Mouse (Mus musculus) stomach, postnatal 0 days (tissue): ENCODE measurements around the gene Inca1. TPM values are rescaled to one million over a fixed set of nuclear protein-coding genes. Genes with fewer than 3 reads are reported as not detected.
A peak's percentile ranks its signal among the peaks of the same experiment; 100 is the strongest.

Experiments used
- ATAC-seq: fragments of 200-750 bp; cut with Nextera tagmentation; 2 replicates; pipeline ENCODE4 v1.8.0; 2017; ENCODE audit not compliant: low FRiP score, low TSS enrichment
- DNase-seq: peaks from one replicate; pipeline ENCODE4 v3.0.0-alpha.2; 2016; ENCODE audit warnings: low spot score
- H3K27ac ChIP-seq: fragments of 300-500 bp; sonication (generic); replicated peaks from 2 replicates; pipeline ENCODE4 v1.5.1; 2014; ENCODE audit warnings: mild to moderate bottlenecking, control low read depth
- H3K27me3 ChIP-seq: fragments of 300-500 bp; sonication (generic); 2 replicates; pipeline ENCODE4 v1.6.1; 2014; ENCODE audit warnings: low read length; ENCODE audit not compliant: control insufficient read depth, insufficient read depth
- H3K36me3 ChIP-seq: fragments of 300-500 bp; sonication (generic); 2 replicates; pipeline ENCODE4 v1.6.1; 2014; ENCODE audit warnings: low read length, mixed read lengths; ENCODE audit not compliant: control insufficient read depth, insufficient read depth
- H3K4me1 ChIP-seq: fragments of 300-500 bp; sonication (generic); replicated peaks from 2 replicates; pipeline ENCODE4 v1.6.1; 2014; ENCODE audit warnings: antibody characterized with exemption; ENCODE audit not compliant: control insufficient read depth, insufficient read depth
- H3K4me2 ChIP-seq: fragments of 300-500 bp; sonication (generic); replicated peaks from 2 replicates; pipeline ENCODE4 v1.6.1; 2014; ENCODE audit warnings: low read depth, mild to moderate bottlenecking, control low read depth, moderate library complexity
- H3K4me3 ChIP-seq: fragments of 300-500 bp; sonication (generic); 2 replicates; pipeline ENCODE4 v1.5.1; 2014; ENCODE audit warnings: low read depth, low read length, control low read depth
- H3K9ac ChIP-seq: fragments of 300-500 bp; sonication (generic); 2 replicates; pipeline ENCODE4 v1.6.1; 2014; ENCODE audit warnings: mild to moderate bottlenecking, low read length, control low read depth, mixed read lengths
- H3K9me3 ChIP-seq: fragments of 300-500 bp; sonication (generic); 2 replicates; pipeline ENCODE4 v1.6.1; 2016; ENCODE audit warnings: low read length; ENCODE audit not compliant: control insufficient read depth
- CTCF ChIP-seq: IDR thresholded peaks from 2 replicates; pipeline ENCODE4 v1.5.1; 2016; ENCODE audit warnings: antibody characterized with exemption, low read depth, mild to moderate bottlenecking, moderate library complexity
- EP300 ChIP-seq: optimal IDR thresholded peaks from 2 replicates; pipeline ENCODE3; 2016; ENCODE audit warnings: antibody characterized with exemption
- WGBS: fragments of 180-500 bp; shearing (Covaris S2); extraction: QIAGEN DNeasy Blood & Tissue Kit; methylation state at CpG from one replicate; pipeline ENCODE4 v1.1.7; 2014; 5-methylcytosine and 5-hydroxymethylcytosine counted together
- polyA plus RNA-seq: library from polyadenylated mRNA; unstranded; fragments of >200 nt; fragmentation: Nextera tagmentation; extraction: Ambion mirVana; gene quantifications from 2 replicates; pipeline ENCODE4 v1.2.1, GENCODE M21; 2015

The Inca1 gene
- polyA plus RNA-seq, 1 experiment from 2014 or later: 1.6 TPM

DNA sequence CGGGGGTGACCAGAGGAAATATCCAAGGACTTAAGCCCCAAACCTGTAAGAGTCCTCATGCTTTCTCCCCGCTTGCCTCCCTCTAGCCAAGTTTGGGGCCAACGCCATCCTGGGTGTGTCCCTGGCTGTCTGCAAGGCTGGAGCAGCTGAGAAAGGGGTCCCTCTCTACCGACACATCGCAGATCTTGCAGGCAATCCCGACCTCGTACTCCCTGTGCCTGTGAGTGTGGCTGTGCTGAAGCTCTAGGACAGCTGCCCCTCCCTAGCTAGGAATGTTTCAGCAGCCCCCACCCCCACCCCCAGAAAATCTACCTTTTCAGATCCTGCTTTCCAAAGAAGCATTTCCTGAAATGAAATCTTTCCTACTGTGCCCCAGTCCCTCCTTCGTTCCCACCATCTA, 41.0 kb downstream of the Inca1 start:
- 61% methylated on average over 8 of the region's 8 CpGs for WGBS
- no peak overlapping the region for H3K4me2 ChIP-seq
- H3K36me3 ChIP-seq: peaks cover 8% of the 10 kb centered on the region
- no peak overlapping the region for H3K4me3 ChIP-seq
- no peak overlapping the region for H3K9ac ChIP-seq
- ATAC-seq: no peak
- no peak overlapping the region for H3K27ac ChIP-seq
- no peaks in the 10 kb centered on the region for H3K9me3 ChIP-seq
- DNase-seq: no peak
- peaks cover 5% of the 10 kb centered on the region; the same call in 1 of the 2 replicates for H3K4me1 ChIP-seq
- TF ChIP-seq CTCF (no peak), EP300 (no peak)
- no peaks in the 10 kb centered on the region for H3K27me3 ChIP-seq

DNA sequence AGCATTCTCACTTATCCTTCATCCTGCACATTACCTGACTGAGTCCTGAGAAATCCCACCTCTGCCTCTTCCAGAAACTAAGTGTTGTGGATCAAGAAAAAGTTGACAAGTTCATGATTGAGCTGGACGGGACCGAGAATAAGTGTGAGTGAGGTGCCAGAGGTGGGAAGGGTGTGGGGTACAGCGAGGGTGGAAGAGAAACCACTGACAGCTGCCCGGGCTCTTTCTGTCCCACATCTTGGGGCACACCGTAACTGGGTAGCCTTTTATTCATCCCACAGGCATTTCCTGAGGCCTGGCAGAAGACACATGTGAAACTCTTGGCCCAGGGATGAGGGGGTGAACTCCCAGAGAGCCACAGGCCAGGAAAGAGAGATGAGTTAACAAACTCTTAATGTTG, 41.4 kb downstream of the Inca1 start:
- Histone ChIP-seq H3K4me3 (no peak overlapping the region), H3K4me1 (peaks cover 5% of the 10 kb centered on the region; the same call in 1 of the 2 replicates), H3K9ac (no peak overlapping the region), H3K36me3 (peaks cover 4% of the 10 kb centered on the region), H3K9me3 (no peaks in the 10 kb centered on the region), H3K27me3 (no peaks in the 10 kb centered on the region), H3K4me2 (no peak overlapping the region), H3K27ac (no peak overlapping the region)
- DNase-seq (no peak), ATAC-seq (no peak)
- 82% methylated on average over 5 of the region's 5 CpGs for WGBS
- TF ChIP-seq EP300 (no peak), CTCF (no peak)

DNA sequence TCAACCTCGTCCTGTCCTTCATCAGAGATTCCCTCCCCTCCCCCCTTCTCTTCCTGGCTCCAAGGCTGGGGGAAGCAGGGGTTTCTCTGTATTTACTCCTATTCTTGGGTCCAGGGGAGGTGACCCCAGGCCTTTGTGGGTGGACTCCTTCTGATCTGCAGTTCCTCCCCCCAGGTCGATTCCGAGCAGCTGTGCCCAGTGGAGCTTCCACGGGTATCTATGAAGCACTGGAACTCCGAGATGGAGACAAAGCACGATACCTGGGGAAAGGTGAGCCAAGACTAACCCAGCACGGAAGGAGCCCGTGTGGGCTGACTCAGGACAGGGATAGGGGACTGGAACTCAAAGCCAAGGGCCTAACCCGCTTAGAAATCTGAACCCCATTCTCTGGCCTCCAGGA, 42.0 kb downstream of the Inca1 start:
- Histone ChIP-seq H3K4me1 (peaks cover 5% of the 10 kb centered on the region; the same call in 1 of the 2 replicates), H3K27me3 (no peaks in the 10 kb centered on the region), H3K27ac (no peak overlapping the region), H3K9ac (no peak overlapping the region), H3K9me3 (no peaks in the 10 kb centered on the region), H3K4me2 (no peak overlapping the region), H3K4me3 (no peak overlapping the region), H3K36me3 (peaks cover 3% of the 10 kb centered on the region)
- TF ChIP-seq EP300 (no peak), CTCF (no peak)
- DNase-seq: no peak
- 60% methylated on average over 9 of the region's 9 CpGs for WGBS
- ATAC-seq: no peak

DNA sequence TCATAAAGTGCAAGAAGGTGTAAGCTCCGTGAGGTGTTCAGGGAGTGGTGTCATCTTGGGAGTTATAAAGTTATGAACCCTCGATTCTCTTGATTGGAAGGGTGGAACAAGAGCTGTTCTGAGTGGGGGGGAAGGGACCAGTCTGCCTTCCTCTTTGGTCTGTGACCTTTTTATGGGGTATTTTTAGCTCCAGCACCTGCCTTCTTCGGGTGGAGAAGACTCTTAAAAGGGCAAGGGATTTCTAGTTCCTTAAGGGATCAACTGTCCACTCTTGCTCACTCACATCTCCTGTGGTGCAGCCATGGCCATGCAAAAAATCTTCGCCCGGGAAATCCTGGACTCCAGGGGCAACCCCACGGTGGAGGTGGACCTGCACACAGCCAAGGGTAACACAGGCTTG, 42.4 kb downstream of the Inca1 start:
- no peak overlapping the region for H3K9ac ChIP-seq
- no peak for DNase-seq
- H3K4me2 ChIP-seq: no peak overlapping the region
- H3K27ac ChIP-seq: no peak overlapping the region
- H3K36me3 ChIP-seq: peaks cover 3% of the 10 kb centered on the region; the same call in 1 of the 2 replicates
- TF ChIP-seq EP300: no peak
- TF ChIP-seq CTCF: no peak
- no peaks in the 10 kb centered on the region for H3K27me3 ChIP-seq
- peaks cover 5% of the 10 kb centered on the region; the same call in 1 of the 2 replicates for H3K4me1 ChIP-seq
- 59% methylated on average over 6 of the region's 6 CpGs for WGBS
- ATAC-seq: no peak
- no peaks in the 10 kb centered on the region for H3K9me3 ChIP-seq
- H3K4me3 ChIP-seq: no peak overlapping the region

DNA sequence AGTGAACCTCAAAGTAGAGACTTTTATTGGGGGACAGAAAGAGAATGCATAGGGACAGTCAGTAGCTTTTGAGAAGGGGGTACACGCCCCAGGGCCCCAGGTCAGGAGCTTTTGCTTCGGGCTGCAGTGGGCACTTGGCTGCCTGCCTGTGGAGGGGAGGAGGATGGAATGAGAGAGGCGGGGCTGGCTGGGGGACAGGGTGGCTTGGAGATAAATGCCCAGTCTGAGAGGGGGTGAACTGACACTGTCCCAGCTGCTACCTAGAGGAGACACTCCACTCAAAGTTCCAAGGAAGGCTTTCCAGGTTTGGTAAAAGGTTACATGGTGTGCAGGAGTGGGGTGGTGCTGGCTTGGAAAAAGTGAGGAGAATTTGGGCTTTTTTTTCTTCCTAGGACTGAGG, 43.0 kb downstream of the Inca1 start, which contains the start of gene Eno3:
TSS of gene Eno3 (plus strand) at position 239 of the 400 bp plus-strand sequence.
- H3K36me3 ChIP-seq: no peaks in the 10 kb centered on the region
- ATAC-seq (no peak), DNase-seq (no peak)
- peak within 1 kb of the TSS; percentile 100 for H3K27ac ChIP-seq
- H3K9ac ChIP-seq: peak within 1 kb of the TSS; percentile 67
- peak within 1 kb of the TSS; percentile 90 for H3K4me2 ChIP-seq
- 22% methylated on average over 3 of the region's 3 CpGs for WGBS
- TF ChIP-seq EP300: no peak
- no peak for TF ChIP-seq CTCF
- H3K27me3 ChIP-seq: no peaks in the 10 kb centered on the region
- peak within 1 kb of the TSS; percentile 100 for H3K4me3 ChIP-seq
- peaks cover 5% of the 10 kb centered on the region; the same call in 1 of the 2 replicates for H3K4me1 ChIP-seq
- no peaks in the 10 kb centered on the region for H3K9me3 ChIP-seq

DNA sequence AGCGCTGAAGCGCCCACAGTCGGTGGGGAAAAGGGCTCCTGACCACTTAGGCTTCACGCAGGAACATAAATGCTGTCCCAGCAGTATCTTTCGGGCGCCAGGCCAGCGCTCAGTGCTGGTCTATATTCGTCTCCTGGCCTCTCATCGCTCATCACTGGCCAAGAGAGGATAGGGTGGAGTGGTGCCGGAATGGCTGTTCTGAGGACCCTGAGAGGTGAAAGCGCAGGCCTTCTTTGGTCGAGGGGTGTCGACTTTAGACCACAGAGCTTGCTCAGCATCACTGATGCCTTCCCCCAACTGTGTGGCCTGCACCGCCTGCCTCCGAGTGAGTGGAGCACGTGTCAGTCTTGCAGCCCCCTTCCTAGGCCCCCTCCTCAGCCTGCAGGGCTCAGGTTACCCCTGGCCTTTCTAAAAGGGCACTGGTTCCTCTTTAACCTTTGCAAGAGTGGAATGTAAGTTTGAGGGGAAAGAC, 43.5 kb downstream of the Inca1 start:
- peak overlapping the region; percentile 90 for H3K4me2 ChIP-seq
- peak overlapping the region; percentile 67 for H3K9ac ChIP-seq
- ATAC-seq: peak; percentile 9; the same call in 1 of the 2 replicates
- WGBS: 15% methylated on average over 16 of the region's 16 CpGs
- peak overlapping the region; percentile 100 for H3K4me3 ChIP-seq
- no peaks in the 10 kb centered on the region for H3K9me3 ChIP-seq
- peak overlapping the region; percentile 100 for H3K27ac ChIP-seq
- H3K36me3 ChIP-seq: no peaks in the 10 kb centered on the region
- no peak for DNase-seq
- TF ChIP-seq EP300: no peak
- TF ChIP-seq CTCF: no peak
- H3K27me3 ChIP-seq: no peaks in the 10 kb centered on the region
- H3K4me1 ChIP-seq: peaks cover 5% of the 10 kb centered on the region; the same call in 1 of the 2 replicates
